Mouse (Mus musculus) left cerebral cortex, postnatal 10 days (tissue): ENCODE measurements around the gene Cul7. TPM values are rescaled to one million over a fixed set of nuclear protein-coding genes. Genes with fewer than 3 reads are reported as not detected.

Source experiments
- DNase-seq, 2 experiments: peaks; one replicate each; pipeline ENCODE4 v3.0.0; 2021 to 2022; ENCODE audit warnings: low spot score in 2 of 2, mixed read lengths in 1 of 2; ENCODE audit errors: extremely low spot score in 1 of 2
- intact Hi-C: fragments of 180-260 bp; cut with DNase I; formaldehyde crosslinking; loops from one replicate; pipeline ENCODE4 v1.15.1; 2025
- total RNA-seq, 2 experiments: library from RNA; stranded (reverse); gene quantifications; 2 replicates each; pipeline ENCODE4 v1.2.3; 2021

Cul7 gene
- total RNA-seq, 2 experiments from 2014 or later: 39.3 to 46.5 TPM

DNA sequence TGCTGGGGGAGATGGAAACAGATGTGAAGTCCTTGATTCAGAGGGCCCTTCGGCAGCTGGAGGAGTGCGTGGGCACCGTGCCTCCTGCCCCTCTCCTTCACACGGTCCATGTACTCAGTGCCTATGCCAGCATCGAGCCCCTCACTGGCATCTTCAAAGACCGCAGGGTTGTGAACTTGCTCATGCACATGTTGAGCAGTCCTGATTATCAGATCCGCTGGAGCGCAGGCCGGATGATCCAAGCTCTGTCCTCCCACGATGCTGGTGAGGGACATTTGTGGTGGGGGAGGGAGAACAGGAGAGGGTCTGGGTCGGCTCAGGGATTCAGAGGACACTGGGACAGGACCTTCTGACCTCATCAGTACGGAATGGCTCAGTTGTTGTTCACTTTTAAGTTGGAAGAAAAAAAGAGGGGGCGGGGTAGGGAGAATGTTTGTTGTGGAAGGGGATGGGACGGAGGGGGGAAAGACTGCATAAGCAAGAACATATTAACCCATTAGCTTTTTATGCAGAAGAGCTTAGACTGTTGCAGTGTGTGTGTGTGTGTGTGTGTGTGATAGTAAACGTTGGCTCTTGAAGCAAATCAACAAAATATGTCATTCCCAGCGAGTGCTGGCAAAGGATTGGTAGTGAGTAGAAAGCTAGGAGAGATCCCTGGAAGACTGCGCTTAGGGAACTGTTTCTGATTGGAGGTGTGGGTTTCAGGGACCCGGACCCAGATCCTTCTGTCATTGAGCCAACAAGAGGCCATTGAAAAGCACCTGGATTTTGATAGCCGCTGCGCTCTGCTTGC, 1.8 kb downstream of the Cul7 start:
- no peak for DNase-seq
- intact Hi-C loops: no loop called here

DNA sequence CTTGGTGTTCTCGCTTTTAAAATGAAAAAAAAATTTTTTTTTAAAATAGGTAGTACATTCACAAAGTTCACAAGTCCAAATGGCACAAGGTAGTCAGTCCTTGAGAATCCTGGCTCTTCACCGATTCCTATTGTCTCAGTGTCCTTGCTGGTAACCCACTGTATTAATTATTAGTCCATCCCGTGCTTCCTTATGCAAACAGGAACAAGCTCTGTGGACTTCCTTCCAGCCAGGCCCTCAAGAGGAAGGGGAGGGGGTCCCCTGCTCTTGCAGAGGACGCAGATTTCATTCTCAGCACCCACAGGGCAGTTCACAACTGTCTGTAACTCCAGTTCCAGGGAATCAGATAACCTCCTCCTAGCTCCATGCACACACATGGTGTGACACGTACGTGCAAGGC, 5.9 kb downstream of the Cul7 start:
- no peak for DNase-seq
- intact Hi-C loops: no loop called here

DNA sequence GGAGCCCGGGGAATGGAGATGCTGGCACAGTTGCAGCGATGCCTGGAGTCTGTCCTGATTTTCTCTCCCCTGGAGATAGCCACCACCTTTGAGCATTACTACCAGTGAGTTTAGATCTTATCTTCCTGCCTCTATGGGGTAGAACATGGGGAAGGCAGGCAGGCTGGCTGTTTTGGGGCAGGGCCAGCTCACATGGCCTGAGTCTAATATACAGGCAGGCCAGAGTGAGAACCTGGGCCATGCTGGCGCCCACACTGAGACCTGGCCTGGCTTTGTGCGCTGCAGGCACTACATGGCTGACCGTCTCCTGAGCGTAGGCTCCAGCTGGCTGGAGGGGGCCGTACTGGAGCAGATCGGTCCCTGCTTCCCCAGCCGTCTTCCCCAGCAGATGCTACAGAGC, 11.2 kb downstream of the Cul7 start:
- peak in 1 of 2 experiments; percentile 17 for DNase-seq
- intact Hi-C loops: no loop called here

DNA sequence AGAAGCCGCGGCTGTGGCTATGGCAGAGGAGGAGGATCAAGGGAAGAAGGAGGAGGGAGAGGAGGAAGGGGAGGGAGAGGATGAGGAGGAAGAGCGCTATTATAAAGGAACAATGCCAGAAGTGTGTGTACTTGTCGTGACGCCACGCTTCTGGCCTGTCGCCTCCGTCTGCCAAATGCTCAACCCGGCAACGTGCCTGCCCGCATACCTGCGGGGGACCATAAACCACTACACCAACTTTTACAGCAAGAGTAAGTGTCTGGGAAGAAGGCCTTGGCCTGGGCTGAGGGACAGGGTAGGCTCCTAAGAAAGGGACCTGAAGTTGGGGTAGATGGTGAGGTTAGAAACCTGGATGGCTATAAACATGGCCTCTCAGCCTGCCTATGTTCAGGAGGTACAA, 11.8 kb downstream of the Cul7 start:
- no peak for DNase-seq
- intact Hi-C loops: no loop called here

DNA sequence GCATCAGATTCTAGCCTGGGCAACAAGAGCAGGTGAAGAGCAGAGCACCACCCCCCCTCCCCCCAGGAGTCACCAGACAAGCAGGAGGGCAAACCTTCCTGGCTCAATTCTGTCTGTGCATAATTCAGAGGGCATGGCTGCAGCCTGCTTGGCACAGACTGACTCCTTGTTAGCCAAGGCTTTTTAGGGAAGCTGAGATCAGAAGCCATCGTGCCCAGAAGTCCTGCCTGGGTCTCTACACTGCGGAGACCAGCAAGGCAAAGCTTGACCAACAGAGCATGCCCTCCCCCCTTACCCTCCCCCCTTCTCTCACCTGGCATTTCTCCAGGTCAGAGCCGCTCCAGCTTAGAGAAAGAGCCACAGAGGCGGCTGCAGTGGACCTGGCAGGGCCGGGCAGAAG, 12.6 kb downstream of the Cul7 start:
- no peak for DNase-seq
- intact Hi-C loops: no loop called here

DNA sequence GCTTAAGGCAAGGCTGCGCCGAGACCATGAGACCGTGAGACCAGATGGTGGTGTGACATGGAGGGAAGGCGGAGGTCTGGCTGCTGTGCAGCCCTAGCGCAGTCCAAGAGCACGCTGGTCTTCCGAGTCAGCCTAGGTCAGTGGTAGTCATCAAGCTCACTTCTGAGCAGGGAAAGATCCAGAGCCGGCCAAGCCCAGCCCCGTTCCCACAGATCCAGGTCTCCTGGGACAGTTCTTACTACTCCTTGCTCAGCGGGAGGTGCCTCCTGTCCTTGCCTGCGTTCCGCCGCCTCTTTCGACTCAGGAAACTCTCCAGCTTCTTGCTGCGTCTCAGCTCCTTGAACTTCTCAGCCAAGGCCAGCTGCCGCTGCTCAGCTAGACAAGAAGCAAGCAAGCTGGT, 17.6 kb downstream of the Cul7 start:
- intact Hi-C loops: no loop called here
- peak in 1 of 2 experiments; percentile 84 for DNase-seq

DNA sequence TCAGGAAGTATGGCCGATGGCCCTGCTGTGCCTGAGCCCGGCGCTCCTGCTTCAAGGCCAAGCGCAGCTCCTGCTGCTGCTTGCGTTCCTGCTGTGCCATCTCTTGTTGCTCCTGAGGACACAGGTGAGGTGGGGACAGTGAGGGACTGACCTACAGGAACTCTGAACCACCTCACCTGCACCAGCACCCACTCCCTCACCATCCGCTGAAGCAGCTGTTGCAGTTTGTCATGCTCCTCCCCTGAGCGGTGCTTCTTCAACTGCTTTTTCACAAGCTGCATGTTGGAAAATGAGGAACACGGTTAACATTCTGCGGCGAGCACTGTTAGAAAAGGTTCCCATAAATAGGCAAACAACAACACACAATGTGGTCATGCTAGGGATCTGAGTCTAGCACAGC, 19.8 kb downstream of the Cul7 start:
- DNase-seq: no peak
- intact Hi-C loops: no loop called here

DNA sequence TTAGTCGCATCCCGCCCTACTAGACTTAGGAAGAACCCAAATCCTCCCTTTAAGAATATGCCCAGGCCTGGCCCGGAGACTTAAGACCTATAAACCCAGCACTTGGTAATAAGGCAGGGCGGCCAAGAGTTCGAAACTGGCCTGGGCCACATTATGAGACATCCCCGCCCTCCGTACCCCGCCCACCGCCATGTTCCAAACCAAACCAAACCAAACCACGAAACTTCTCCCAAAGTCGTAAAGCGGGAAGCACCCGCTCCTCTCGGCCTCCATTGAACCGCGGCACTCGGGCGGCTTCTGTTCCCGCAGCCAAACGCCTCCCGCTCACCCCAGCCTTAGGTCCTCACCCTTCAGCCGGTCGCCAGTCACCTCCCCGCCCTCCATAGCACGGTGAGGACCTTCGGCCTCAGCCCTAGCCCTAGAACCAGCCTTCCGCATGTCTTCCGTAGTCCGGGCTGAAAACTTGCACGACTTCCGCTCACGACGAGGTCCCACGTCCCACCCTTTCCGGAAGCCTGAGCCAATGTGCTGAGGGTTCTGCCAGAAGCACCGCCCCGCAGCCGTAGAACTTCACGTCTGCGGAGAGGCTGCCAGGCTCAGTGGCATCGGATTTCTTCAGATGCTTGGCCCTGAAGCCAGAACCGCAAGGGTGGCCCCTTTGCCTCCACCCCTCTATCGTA, 23.9 kb downstream of the Cul7 start, which contains the start of gene Rrp36:
Gene Rrp36, minus strand, starts transcription at position 503 of the 680 bp plus-strand sequence.
- peak; percentile 91 to 93 for DNase-seq
- intact Hi-C loops: no loop called here

DNA sequence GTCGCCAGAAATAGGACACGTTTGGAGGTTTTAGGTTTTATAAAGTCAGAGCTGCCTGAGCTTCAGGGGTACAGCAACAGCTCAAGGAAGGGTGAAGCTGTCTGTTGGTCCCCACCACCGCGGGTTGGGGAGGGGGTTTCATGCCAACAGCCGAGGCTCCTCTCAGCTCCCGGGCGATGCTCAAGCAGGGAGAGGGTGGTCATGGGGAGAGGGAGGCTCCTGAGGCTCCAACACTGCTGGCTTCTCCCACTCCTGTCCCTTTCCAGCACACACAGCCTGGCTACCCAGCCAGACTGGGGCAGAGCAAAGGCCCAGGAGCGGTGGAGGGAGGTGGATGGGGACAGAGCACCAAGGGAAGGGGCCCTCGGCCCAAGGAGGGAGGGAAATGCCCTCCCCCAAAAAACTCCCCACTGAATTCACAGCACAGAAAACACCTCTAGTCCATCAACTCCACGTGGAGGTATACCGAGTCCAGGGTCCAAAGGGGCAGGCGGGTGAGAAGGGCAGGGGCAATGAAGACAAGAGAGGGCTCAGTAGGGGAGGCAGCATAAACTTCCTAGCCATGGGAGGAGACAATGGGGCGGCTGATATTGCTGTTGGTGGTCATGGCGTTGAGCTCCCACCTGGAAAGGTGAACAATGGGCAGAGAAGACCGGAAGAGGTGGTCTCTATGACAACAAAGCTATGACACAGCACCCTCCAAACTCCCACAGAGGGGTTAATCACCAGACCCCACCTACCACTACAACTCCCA, 24.6 kb downstream of the Cul7 start:
- intact Hi-C loops: no loop called here
- DNase-seq: no peak

DNA sequence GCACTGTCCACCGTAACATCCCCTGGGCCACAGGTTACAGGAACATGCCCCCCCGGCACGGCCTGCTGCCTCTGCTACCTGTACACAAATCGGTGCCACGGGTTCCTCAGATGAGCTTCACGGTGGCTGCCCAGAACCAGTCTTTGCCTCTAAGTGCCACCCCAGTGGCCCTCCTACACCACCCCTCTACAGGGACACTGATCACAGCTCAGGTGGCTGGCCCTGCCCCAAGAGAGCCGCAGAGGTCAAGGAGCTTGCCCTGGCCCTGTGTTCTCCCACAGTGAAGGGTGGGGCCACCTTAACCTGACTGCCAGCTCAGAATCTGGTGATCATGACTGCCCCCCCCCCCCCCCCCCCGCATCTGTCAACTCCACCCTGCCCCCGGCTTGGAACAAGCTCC, 28.3 kb downstream of the Cul7 start, which contains the start of gene Mea1:
Gene Mea1, plus strand, starts transcription at position 378 of the 400 bp plus-strand sequence.
- intact Hi-C loops: no loop called here
- no peak for DNase-seq

DNA sequence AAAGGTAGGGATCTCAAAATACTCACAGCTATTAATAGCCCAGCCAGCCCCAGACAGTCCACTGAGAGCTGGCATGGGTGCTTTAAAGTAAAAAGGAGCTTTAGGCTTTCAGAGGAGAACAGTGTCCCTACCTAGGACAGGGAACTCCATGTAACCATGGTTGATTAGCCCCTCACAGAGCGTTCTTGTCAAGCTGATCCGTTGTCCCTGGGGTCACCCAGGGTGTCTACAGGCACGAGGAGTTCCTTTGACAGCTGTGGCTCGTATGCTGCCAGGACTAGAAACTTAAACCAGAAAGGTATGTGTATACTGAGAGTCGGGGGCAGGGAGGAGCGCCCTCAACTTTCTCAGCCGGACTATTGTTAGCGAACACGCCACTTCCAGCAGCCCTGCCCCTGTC, 28.8 kb downstream of the Cul7 start:
- DNase-seq: no peak
- intact Hi-C loops: no loop called here

DNA sequence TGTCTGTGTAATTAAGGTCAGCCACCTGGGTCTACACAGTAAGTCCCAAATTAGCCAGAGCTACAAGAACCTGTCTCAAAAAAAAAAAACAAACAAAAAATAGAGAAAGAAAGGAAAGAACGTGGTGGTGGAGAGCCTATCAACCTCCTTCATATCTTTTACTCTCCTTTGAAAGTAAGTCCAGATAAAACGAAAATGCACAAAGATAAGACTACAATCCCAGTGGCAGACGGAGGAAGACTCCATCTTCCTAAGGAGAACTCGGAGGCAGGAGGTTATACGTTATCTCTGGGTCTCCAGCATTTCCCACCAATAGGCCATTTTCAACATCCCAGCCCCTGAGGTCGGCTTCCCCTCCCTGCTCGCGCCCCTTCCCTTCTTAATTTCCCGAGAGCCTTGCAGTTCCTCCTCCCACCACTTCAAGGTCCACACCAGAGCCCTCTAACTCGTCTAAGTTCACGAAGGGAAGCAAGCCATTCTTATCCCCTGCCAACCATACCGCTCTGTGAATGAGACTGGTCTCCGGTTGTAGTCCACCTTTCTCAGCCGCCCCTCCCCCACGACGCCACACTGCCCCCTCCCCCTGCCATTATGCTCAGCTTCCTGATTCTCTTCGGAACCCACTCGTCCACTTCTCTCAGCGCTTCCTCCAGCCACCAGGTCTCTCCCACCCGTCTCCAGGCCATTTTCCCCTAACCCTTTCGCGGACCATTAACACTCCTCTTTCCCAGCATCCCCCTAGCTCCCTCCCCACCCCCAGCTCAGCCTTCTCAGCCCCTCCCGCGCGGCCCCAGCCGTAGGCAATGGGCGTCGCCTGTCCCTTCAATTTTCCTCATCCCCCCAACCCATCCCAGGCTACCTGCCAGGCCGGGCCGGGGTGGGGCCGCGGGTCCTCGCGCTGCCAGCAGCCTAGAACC, 30.0 kb downstream of the Cul7 start:
- intact Hi-C loops: no loop called here
- peak in 1 of 2 experiments; percentile 79 for DNase-seq

DNA sequence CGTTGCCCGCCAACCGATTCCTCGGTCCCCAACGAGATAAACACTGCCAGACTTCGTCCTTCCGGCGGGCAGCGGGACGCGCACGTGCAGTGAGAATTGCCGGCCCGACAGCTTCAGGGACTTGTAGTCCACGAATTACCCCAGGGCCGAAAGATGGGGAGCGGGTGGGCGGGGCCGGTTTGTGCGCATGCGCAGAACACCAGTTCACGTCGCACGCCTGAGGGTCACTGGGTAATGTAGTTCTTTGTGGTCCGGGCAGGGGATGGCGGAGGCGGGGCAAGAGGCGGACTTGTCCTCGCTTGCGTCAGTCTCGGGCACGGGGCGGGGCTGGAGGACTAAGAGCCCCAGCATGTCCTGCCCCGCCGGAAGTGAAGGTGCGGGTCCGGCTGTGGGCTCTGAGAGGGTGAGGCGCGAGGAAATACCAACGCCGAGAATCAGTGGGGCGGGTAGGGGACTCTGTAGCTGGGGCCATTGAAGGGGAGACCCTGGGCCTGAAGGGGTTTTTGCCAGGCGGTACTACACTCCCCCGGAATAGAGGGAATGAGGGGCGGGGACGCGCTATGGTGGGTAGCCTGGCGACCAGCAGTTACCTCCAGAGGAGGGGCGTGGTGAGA, 30.7 kb downstream of the Cul7 start, which contains the start of gene Klhdc3:
Gene Klhdc3, minus strand, starts transcription at position 155 of the 614 bp plus-strand sequence.
- peak; percentile 97 to 99 for DNase-seq
- intact Hi-C loops: no loop called here

DNA sequence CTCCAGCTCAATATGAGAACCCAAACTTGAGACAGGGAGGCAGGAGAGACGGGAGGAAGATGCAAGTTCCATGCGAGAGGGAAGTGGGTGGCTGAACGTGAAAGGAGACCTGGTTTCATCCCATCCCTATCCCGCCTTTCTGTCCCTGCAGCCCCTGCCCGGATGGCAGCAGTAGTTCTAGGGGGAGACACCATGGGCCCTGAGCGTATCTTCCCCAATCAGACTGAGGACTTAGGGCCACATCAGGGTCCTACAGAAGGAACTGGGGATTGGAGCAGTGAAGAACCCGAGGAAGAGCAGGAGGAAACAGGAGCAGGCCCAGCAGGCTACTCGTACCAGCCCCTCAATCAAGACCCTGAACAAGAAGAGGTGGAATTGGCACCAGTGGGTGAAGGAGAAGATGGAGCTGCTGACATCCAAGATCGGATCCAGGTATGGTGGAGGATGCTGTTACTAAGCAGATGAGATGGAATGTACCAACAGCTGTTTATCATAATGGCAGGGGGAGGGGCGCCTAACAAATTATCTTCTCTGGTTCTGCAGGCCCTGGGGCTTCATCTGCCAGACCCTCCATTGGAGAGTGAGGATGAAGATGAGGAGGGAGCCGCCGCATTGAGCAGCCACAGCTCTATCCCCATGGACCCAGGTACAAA, 31.5 kb downstream of the Cul7 start:
- intact Hi-C loops: no loop called here
- DNase-seq: no peak

DNA sequence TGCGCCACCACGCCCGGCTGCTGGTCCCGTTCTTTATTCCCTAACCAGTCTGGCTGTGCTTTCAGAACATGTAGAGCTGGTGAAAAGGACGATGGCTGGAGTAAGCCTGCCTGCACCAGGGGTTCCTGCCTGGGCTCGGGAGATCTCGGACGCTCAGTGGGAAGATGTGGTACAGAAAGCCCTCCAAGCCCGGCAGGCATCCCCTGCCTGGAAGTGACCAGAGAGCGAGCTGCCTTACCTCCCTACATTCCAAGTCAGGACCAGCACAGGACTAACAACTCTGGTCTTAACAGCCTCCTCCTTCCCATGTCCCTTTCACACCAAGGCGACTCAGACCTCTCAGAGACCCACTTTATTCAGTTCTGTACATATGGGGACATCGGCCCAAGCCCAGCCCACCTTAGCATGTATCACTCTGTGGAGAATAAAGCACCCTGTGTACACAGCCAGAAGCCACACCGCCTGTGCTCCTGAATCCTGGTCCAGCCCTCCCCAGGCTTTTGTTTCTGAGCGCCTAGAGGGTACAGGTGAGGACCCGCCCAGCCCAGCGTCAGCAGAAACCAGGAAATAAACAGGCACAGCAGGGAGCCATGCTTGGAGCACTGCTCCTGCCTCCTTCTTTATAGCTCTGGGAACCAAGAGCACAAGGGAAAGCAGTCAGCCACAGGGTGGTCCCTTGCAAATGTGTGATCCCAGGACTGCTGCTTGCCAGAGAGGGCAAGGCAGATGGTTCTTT, 32.7 kb downstream of the Cul7 start:
- DNase-seq: peak in 1 of 2 experiments; percentile 60
- intact Hi-C loops: no loop called here

DNA sequence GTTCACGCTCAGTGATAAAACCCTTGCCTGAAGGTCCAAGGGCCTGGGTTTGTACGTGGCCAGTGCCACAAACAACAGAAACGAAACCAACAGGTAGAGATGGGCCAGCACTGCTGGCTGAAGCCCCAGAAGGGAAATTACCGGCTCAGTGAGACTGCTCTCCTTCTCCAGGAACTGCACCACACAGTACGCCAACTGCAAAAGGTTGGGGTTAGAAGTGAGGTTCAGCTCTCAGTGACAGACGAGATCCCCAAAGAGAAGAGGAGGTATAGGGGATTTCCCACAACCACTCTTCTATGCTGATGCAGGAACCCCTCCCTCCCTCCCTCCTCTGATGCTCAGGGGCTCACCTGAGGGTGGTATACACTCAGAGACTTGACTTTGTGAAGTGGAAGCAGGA, 35.8 kb downstream of the Cul7 start:
- intact Hi-C loops: no loop called here

DNA sequence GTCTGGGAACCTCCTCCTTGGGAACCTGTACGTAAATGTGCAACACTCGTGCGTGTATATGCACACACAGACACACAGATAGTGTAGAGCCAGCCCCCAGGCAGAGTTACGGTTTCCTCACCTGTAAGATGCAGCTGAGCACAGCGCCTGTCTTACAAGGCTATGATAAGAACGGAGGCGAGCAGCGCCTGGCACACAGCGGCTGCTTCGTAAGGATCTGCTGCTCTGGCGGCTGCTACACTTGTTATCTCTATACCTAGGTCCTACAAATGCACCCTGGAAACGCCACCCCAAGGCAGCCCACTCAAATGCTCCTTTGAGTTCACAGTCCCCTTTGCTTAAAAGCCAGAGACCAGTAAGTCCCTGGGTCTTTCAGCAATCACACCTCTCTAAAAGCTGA, 40.5 kb downstream of the Cul7 start:
- intact Hi-C loops: no loop called here
- no peak for DNase-seq

More for the DNA sequence above, 35.8 kb downstream of the Cul7 start:
- DNase-seq: no peak
